Mouse (Mus musculus) kidney, adult 18-20 months (tissue): ENCODE measurements around the gene Trim80.
A peak's percentile ranks its signal among the peaks of the same experiment; 100 is the strongest.
"Not testable (repeated sequence)": the region's sequence is repeated elsewhere in the genome, so short reads cannot be mapped to it uniquely, and the experiment has no call there.

Experiments used
- DNase-seq: peaks from one replicate; pipeline ENCODE4 v3.0.0; 2021

Trim80 gene

GRCm38 (mm10) chr11:115463397-115463796, 23.1 kb downstream of the Trim80 start:
- DNase-seq: peak; percentile 47

GRCm38 (mm10) chr11:115464851-115465250, 24.5 kb downstream of the Trim80 start:
- no peak for DNase-seq

GRCm38 (mm10) chr11:115467217-115467618, 26.9 kb downstream of the Trim80 start:
- DNase-seq: no peak

GRCm38 (mm10) chr11:115472183-115472582, 31.8 kb downstream of the Trim80 start:
- no peak for DNase-seq

- DNase-seq: peak; percentile 98
These were observed 33.4 kb downstream of the Trim80 start for GRCm38 (mm10) chr11:115473626-115474275.

GRCm38 (mm10) chr11:115475025-115475757, 34.8 kb downstream of the Trim80 start, which contains the start of gene Armc7:
Gene Armc7 (plus strand): TSS chr11:115475667.
- peak; percentile 97 for DNase-seq

GRCm38 (mm10) chr11:115475758-115476237, 35.5 kb downstream of the Trim80 start:
- DNase-seq: no peak

- not testable (repeated sequence) for DNase-seq
These were observed 36.3 kb downstream of the Trim80 start for GRCm38 (mm10) chr11:115476630-115477029.

GRCm38 (mm10) chr11:115477388-115477787, 37.0 kb downstream of the Trim80 start:
- DNase-seq: not testable (repeated sequence)

GRCm38 (mm10) chr11:115478296-115478938, 38.1 kb downstream of the Trim80 start:
- no peak for DNase-seq

- DNase-seq: no peak
These were observed 41.4 kb downstream of the Trim80 start for GRCm38 (mm10) chr11:115481553-115482259.

GRCm38 (mm10) chr11:115483278-115483677, 42.9 kb downstream of the Trim80 start:
- DNase-seq: no peak

GRCm38 (mm10) chr11:115483726-115484125, 43.4 kb downstream of the Trim80 start:
- DNase-seq: peak; percentile 81

- no peak for DNase-seq
These were observed 44.8 kb downstream of the Trim80 start for GRCm38 (mm10) chr11:115485155-115485554.

GRCm38 (mm10) chr11:115488551-115489104, 48.3 kb downstream of the Trim80 start:
- no peak for DNase-seq

GRCm38 (mm10) chr11:115490441-115491355, 50.4 kb downstream of the Trim80 start:
- DNase-seq: no peak

GRCm38 (mm10) chr11:115491356-115492083, 51.2 kb downstream of the Trim80 start, which contains the start of gene Nt5c:
Gene Nt5c (minus strand): TSS chr11:115491862.
- peak; percentile 84 for DNase-seq

- no peak for DNase-seq
These were observed 52.0 kb downstream of the Trim80 start for GRCm38 (mm10) chr11:115492387-115492786.

- DNase-seq: not testable (repeated sequence)
These were observed 56.2 kb downstream of the Trim80 start for GRCm38 (mm10) chr11:115496559-115496958.
